Mouse (Mus musculus) erythroblast, embryonic 14.5 days (primary cell): ENCODE results near the gene Ap1s3.

ENCODE experiments used
- GATA1 ChIP-seq: IDR thresholded peaks from 2 replicates; pipeline ENCODE4 v1.6.1; 2012; ENCODE audit warnings: low read length, inconsistent platforms, mixed read lengths
- TAL1 ChIP-seq: IDR thresholded peaks from 3 replicates; pipeline ENCODE4 v1.6.1; 2012; ENCODE audit warnings: low read length, inconsistent platforms, mixed read lengths

GRCm38 (mm10) chr1:79654948-79655347, 16.8 kb downstream of the Ap1s3 start:
- TF ChIP-seq GATA1: no peak
- no peak for TF ChIP-seq TAL1
